Mouse (Mus musculus) testis, adult 2 months (tissue): Measurements from ENCODE around the gene Lancl1. TPM values are rescaled to one million over a fixed set of nuclear protein-coding genes. Genes with fewer than 3 reads are reported as not detected.

ENCODE experiments used
- H3K27ac ChIP-seq: fragments of 200-500 bp; 2 replicates; pipeline ENCODE4 v1.5.1; 2012; ENCODE audit warnings: low read depth, low read length; ENCODE audit not compliant: control insufficient read depth, insufficient read depth
- H3K27me3 ChIP-seq: fragments of 200-500 bp; 2 replicates; pipeline ENCODE4 v1.6.1; 2012; ENCODE audit warnings: mild to moderate bottlenecking, low read length, moderate library complexity; ENCODE audit not compliant: control insufficient read depth, insufficient read depth
- H3K36me3 ChIP-seq: fragments of 200-500 bp; 2 replicates; pipeline ENCODE4 v1.6.1; 2012; ENCODE audit warnings: mild to moderate bottlenecking, low read length; ENCODE audit not compliant: control insufficient read depth, insufficient read depth
- H3K4me1 ChIP-seq: fragments of 200-500 bp; 2 replicates; pipeline ENCODE4 v1.6.1; 2012; ENCODE audit warnings: low read length; ENCODE audit not compliant: control insufficient read depth, insufficient read depth
- H3K4me3 ChIP-seq: fragments of 200-500 bp; 2 replicates; pipeline ENCODE4 v1.5.1; 2012; ENCODE audit warnings: low read depth, mild to moderate bottlenecking, low read length, moderate library complexity, mixed read lengths; ENCODE audit not compliant: control insufficient read depth
- CTCF ChIP-seq: fragments of 200-500 bp; IDR thresholded peaks from 2 replicates; pipeline ENCODE4 v1.5.1; 2012; ENCODE audit warnings: low read depth, mild to moderate bottlenecking, inconsistent platforms, low read length, moderate library complexity; ENCODE audit not compliant: control insufficient read depth, insufficient read depth, insufficient replicate concordance
- POLR2A ChIP-seq: fragments of 200-500 bp; IDR thresholded peaks from 2 replicates; pipeline ENCODE4 v1.6.1; 2012; ENCODE audit warnings: low read depth, mild to moderate bottlenecking, inconsistent platforms, low read length, moderate library complexity; ENCODE audit not compliant: control insufficient read depth
- polyA plus RNA-seq: library from polyadenylated mRNA; depleted of rRNA; stranded (reverse); fragments of >200 nt; gene quantifications from 2 replicates; pipeline ENCODE4 v1.2.3, GENCODE M21; 2012

Lancl1 gene
- polyA plus RNA-seq, 1 experiment: 787 TPM

- Histone ChIP-seq H3K27me3 (no peaks in the 10 kb centered on the region), H3K4me1 (0 out of 2 replicates have a peak, but pooled peaks cover 2% of the 10 kb centered on the region), H3K27ac (no peak overlapping the region), H3K36me3 (no peaks in the 10 kb centered on the region), H3K4me3 (no peak overlapping the region)
- TF ChIP-seq POLR2A (no peak), CTCF (no peak)
Observed at GRCm38 (mm10) chr1:66992764-66993163, 45.9 kb downstream of the Lancl1 start.

DNA sequence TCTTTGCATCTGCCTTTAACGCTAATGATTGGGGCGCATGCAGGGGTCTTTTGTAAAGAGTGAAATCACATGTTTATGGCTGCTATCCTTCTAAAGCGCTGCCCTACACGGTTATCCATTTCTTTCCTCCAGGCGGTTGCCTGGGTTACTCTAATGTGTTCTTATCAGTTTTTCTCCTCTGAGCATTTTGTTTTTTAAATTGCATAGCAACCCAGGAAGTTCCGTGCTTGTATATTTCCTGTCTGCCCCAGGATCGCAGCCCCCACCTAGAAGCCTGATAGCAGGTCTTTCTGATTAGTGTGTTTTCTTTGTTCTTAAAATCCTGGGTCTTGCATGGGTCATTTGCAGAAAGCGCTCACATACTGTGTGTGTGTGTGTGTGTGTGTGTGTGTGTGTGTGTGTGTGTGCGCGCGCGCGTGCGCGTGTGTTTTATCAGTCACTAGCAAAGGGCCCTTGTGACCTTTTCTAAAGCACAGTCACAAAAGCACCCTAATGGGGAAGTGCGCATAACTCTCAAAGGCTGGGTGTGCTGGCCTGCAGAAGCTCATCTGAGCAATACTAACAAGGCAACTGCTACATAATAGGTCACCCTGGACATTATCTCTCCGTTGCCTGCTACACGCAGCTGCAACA lies 51.0 kb downstream of the Lancl1 start:
- Histone ChIP-seq H3K4me3 (no peak overlapping the region), H3K36me3 (no peaks in the 10 kb centered on the region), H3K27ac (no peak overlapping the region), H3K4me1 (0 out of 2 replicates have a peak, but pooled peaks cover 2% of the 10 kb centered on the region), H3K27me3 (no peaks in the 10 kb centered on the region)
- no peak for TF ChIP-seq POLR2A
- no peak for TF ChIP-seq CTCF

GRCm38 (mm10) chr1:66985906-66986305 lies 52.8 kb downstream of the Lancl1 start:
- Histone ChIP-seq H3K36me3 (no peaks in the 10 kb centered on the region), H3K27me3 (no peaks in the 10 kb centered on the region), H3K4me1 (0 out of 2 replicates have a peak, but pooled peaks cover 2% of the 10 kb centered on the region), H3K27ac (no peak overlapping the region), H3K4me3 (no peak overlapping the region)
- TF ChIP-seq CTCF: no peak
- TF ChIP-seq POLR2A: no peak

- no peaks in the 10 kb centered on the region for H3K27me3 ChIP-seq
- H3K4me1 ChIP-seq: 0 out of 2 replicates have a peak, but pooled peaks cover 2% of the 10 kb centered on the region
- H3K4me3 ChIP-seq: no peak overlapping the region
- TF ChIP-seq POLR2A: no peak
- no peak for TF ChIP-seq CTCF
- no peaks in the 10 kb centered on the region for H3K36me3 ChIP-seq
- no peak overlapping the region for H3K27ac ChIP-seq
Observed at GRCm38 (mm10) chr1:66985129-66985698, 53.5 kb downstream of the Lancl1 start.

DNA sequence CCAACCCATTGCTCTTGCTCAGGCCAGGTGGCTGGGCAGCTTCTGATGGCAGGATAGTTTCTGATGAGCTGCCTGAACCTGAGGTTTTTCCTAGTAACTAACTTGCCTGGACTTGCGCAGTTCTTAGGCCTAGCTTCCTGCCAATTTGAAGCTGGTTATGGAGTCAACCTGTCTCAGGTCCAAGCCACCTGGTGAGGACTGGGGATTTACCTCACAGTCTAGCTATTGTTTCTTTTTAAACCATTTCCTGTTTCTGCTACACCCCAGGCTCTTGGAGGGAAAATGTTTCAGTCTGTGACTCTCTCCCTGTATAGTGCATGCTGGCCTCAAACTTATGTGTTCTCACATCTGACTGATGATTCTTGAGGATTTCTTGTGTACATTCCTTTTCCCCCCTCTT lies 58.5 kb downstream of the Lancl1 start:
- no peaks in the 10 kb centered on the region for H3K4me1 ChIP-seq
- no peak for TF ChIP-seq CTCF
- TF ChIP-seq POLR2A: no peak
- H3K27me3 ChIP-seq: no peaks in the 10 kb centered on the region

GRCm38 (mm10) chr1:66975456-66975855 lies 63.2 kb downstream of the Lancl1 start:
- TF ChIP-seq POLR2A (no peak), CTCF (no peak)
- Histone ChIP-seq H3K27ac (no peak overlapping the region), H3K4me1 (no peaks in the 10 kb centered on the region), H3K27me3 (no peaks in the 10 kb centered on the region), H3K4me3 (no peak overlapping the region), H3K36me3 (no peaks in the 10 kb centered on the region)

More for the DNA sequence above, 58.5 kb downstream of the Lancl1 start:
- H3K36me3 ChIP-seq: no peaks in the 10 kb centered on the region
- no peak overlapping the region for H3K27ac ChIP-seq
- no peak overlapping the region for H3K4me3 ChIP-seq

- Histone ChIP-seq H3K36me3 (no peaks in the 10 kb centered on the region), H3K4me3 (no peak overlapping the region), H3K27me3 (no peaks in the 10 kb centered on the region), H3K4me1 (no peaks in the 10 kb centered on the region), H3K27ac (no peak overlapping the region)
- no peak for TF ChIP-seq CTCF
- no peak for TF ChIP-seq POLR2A
Observed at GRCm38 (mm10) chr1:66964857-66965256, 73.8 kb downstream of the Lancl1 start.
